Mouse (Mus musculus): ENCODE measurements around the gene Slc12a8.

- TF ChIP-seq CTCF (IDR thresholded peaks at IDR 0.05; ENCODE audit: low read depth, low read length): no peak
- no peak for TF ChIP-seq EP300 (IDR thresholded peaks at IDR 0.05; ENCODE audit: insufficient read depth, low read depth, low read length)
Observed at GRCm38 (mm10) chr16:33675848-33676184, 158.7 kb downstream of the Slc12a8 start.

Data from ES-Bruce4 (cell line).